Mouse (Mus musculus): Measurements from ENCODE around the gene 2010111I01Rik. TPM values are rescaled to one million over a fixed set of nuclear protein-coding genes. Genes with fewer than 3 reads are reported as not detected.

Gene 2010111I01Rik
- polyA plus RNA-seq, 1 experiment: 63.6 TPM

- Histone ChIP-seq H3K36me3 (ENCODE audit: control insufficient read depth, insufficient read depth, low read length, poor library complexity, severe bottlenecking) (no peaks in the 10 kb centered on the region), H3K9ac (ENCODE audit: low read depth, poor library complexity, severe bottlenecking) (no peak overlapping the region), H3K9me3 (replicated peaks; ENCODE audit: control insufficient read depth, insufficient read depth, low read length, poor library complexity, severe bottlenecking) (no peaks in the 10 kb centered on the region), H3K4me3 (ENCODE audit: low read depth, low read length) (no peak overlapping the region), H3K27me3 (ENCODE audit: control insufficient read depth, insufficient read depth, low read length, poor library complexity, severe bottlenecking) (no peaks in the 10 kb centered on the region; the same call in 1 of the 2 replicates), H3K27ac (ENCODE audit: insufficient read depth, low read length) (no peak overlapping the region), H3K4me1 (ENCODE audit: control insufficient read depth, insufficient read depth, low read length) (no peaks in the 10 kb centered on the region)
- TF ChIP-seq CTCF (IDR thresholded peaks at IDR 0.05; ENCODE audit: low read depth, low read length): no peak
- TF ChIP-seq EP300 (IDR thresholded peaks at IDR 0.05; ENCODE audit: insufficient read depth, low read depth, low read length): no peak
- no peak for TF ChIP-seq POLR2A (IDR thresholded peaks at IDR 0.05; ENCODE audit: insufficient read depth, low read length)
These were observed 152.9 kb downstream of the 2010111I01Rik start for GRCm38 (mm10) chr13:63117495-63118184.

- no peak for TF ChIP-seq POLR2A (IDR thresholded peaks at IDR 0.05; ENCODE audit: insufficient read depth, low read length)
- no peak for TF ChIP-seq CTCF (IDR thresholded peaks at IDR 0.05; ENCODE audit: low read depth, low read length)
- no peak for TF ChIP-seq EP300 (IDR thresholded peaks at IDR 0.05; ENCODE audit: insufficient read depth, low read depth, low read length)
- no peaks in the 10 kb centered on the region; the same call in 1 of the 2 replicates for H3K27me3 ChIP-seq (ENCODE audit: control insufficient read depth, insufficient read depth, low read length, poor library complexity, severe bottlenecking)
- H3K4me1 ChIP-seq (ENCODE audit: control insufficient read depth, insufficient read depth, low read length): no peaks in the 10 kb centered on the region
These were observed 154.0 kb downstream of the 2010111I01Rik start for GRCm38 (mm10) chr13:63118682-63119081.

GRCm38 (mm10) chr13:63120296-63120695 is 155.6 kb downstream of the 2010111I01Rik start:
- no peaks in the 10 kb centered on the region for H3K36me3 ChIP-seq (ENCODE audit: control insufficient read depth, insufficient read depth, low read length, poor library complexity, severe bottlenecking)
- H3K4me3 ChIP-seq (ENCODE audit: low read depth, low read length): no peak overlapping the region
- H3K4me1 ChIP-seq (ENCODE audit: control insufficient read depth, insufficient read depth, low read length): no peaks in the 10 kb centered on the region
- H3K9me3 ChIP-seq (replicated peaks; ENCODE audit: control insufficient read depth, insufficient read depth, low read length, poor library complexity, severe bottlenecking): no peaks in the 10 kb centered on the region
- no peak for TF ChIP-seq CTCF (IDR thresholded peaks at IDR 0.05; ENCODE audit: low read depth, low read length)
- TF ChIP-seq POLR2A (IDR thresholded peaks at IDR 0.05; ENCODE audit: insufficient read depth, low read length): no peak
- TF ChIP-seq EP300 (IDR thresholded peaks at IDR 0.05; ENCODE audit: insufficient read depth, low read depth, low read length): no peak
- no peaks in the 10 kb centered on the region; the same call in 1 of the 2 replicates for H3K27me3 ChIP-seq (ENCODE audit: control insufficient read depth, insufficient read depth, low read length, poor library complexity, severe bottlenecking)
- no peak overlapping the region for H3K9ac ChIP-seq (ENCODE audit: low read depth, poor library complexity, severe bottlenecking)
- no peak overlapping the region for H3K27ac ChIP-seq (ENCODE audit: insufficient read depth, low read length)

More at GRCm38 (mm10) chr13:63118682-63119081, 154.0 kb downstream of the 2010111I01Rik start:
- Histone ChIP-seq H3K36me3 (ENCODE audit: control insufficient read depth, insufficient read depth, low read length, poor library complexity, severe bottlenecking) (no peaks in the 10 kb centered on the region), H3K9ac (ENCODE audit: low read depth, poor library complexity, severe bottlenecking) (no peak overlapping the region), H3K4me3 (ENCODE audit: low read depth, low read length) (no peak overlapping the region), H3K27ac (ENCODE audit: insufficient read depth, low read length) (no peak overlapping the region), H3K9me3 (replicated peaks; ENCODE audit: control insufficient read depth, insufficient read depth, low read length, poor library complexity, severe bottlenecking) (no peaks in the 10 kb centered on the region)

- Histone ChIP-seq H3K27ac (ENCODE audit: insufficient read depth, low read length) (no peak overlapping the region), H3K27me3 (ENCODE audit: control insufficient read depth, insufficient read depth, low read length, poor library complexity, severe bottlenecking) (no peaks in the 10 kb centered on the region; the same call in 1 of the 2 replicates), H3K4me3 (ENCODE audit: low read depth, low read length) (no peak overlapping the region), H3K9ac (ENCODE audit: low read depth, poor library complexity, severe bottlenecking) (no peak overlapping the region), H3K4me1 (ENCODE audit: control insufficient read depth, insufficient read depth, low read length) (no peaks in the 10 kb centered on the region), H3K36me3 (ENCODE audit: control insufficient read depth, insufficient read depth, low read length, poor library complexity, severe bottlenecking) (no peaks in the 10 kb centered on the region), H3K9me3 (replicated peaks; ENCODE audit: control insufficient read depth, insufficient read depth, low read length, poor library complexity, severe bottlenecking) (no peaks in the 10 kb centered on the region)
- no peak for TF ChIP-seq EP300 (IDR thresholded peaks at IDR 0.05; ENCODE audit: insufficient read depth, low read depth, low read length)
- TF ChIP-seq CTCF (IDR thresholded peaks at IDR 0.05; ENCODE audit: low read depth, low read length): no peak
These were observed 157.1 kb downstream of the 2010111I01Rik start for GRCm38 (mm10) chr13:63121747-63122146.

- Histone ChIP-seq H3K4me3 (ENCODE audit: low read depth, low read length) (no peak overlapping the region), H3K36me3 (ENCODE audit: control insufficient read depth, insufficient read depth, low read length, poor library complexity, severe bottlenecking) (no peaks in the 10 kb centered on the region), H3K4me1 (ENCODE audit: control insufficient read depth, insufficient read depth, low read length) (no peaks in the 10 kb centered on the region), H3K27ac (ENCODE audit: insufficient read depth, low read length) (no peak overlapping the region), H3K9ac (ENCODE audit: low read depth, poor library complexity, severe bottlenecking) (no peak overlapping the region), H3K9me3 (replicated peaks; ENCODE audit: control insufficient read depth, insufficient read depth, low read length, poor library complexity, severe bottlenecking) (no peaks in the 10 kb centered on the region), H3K27me3 (ENCODE audit: control insufficient read depth, insufficient read depth, low read length, poor library complexity, severe bottlenecking) (no peaks in the 10 kb centered on the region)
- TF ChIP-seq POLR2A (IDR thresholded peaks at IDR 0.05; ENCODE audit: insufficient read depth, low read length) (no peak), CTCF (IDR thresholded peaks at IDR 0.05; ENCODE audit: low read depth, low read length) (no peak), EP300 (IDR thresholded peaks at IDR 0.05; ENCODE audit: insufficient read depth, low read depth, low read length) (no peak)
These were observed 161.5 kb downstream of the 2010111I01Rik start for GRCm38 (mm10) chr13:63126206-63126605.

- Histone ChIP-seq H3K9ac (ENCODE audit: low read depth, poor library complexity, severe bottlenecking) (no peak overlapping the region), H3K27ac (ENCODE audit: insufficient read depth, low read length) (no peak overlapping the region), H3K36me3 (ENCODE audit: control insufficient read depth, insufficient read depth, low read length, poor library complexity, severe bottlenecking) (no peaks in the 10 kb centered on the region), H3K27me3 (ENCODE audit: control insufficient read depth, insufficient read depth, low read length, poor library complexity, severe bottlenecking) (no peaks in the 10 kb centered on the region), H3K4me3 (ENCODE audit: low read depth, low read length) (no peak overlapping the region), H3K4me1 (ENCODE audit: control insufficient read depth, insufficient read depth, low read length) (no peaks in the 10 kb centered on the region), H3K9me3 (replicated peaks; ENCODE audit: control insufficient read depth, insufficient read depth, low read length, poor library complexity, severe bottlenecking) (no peaks in the 10 kb centered on the region)
- no peak for TF ChIP-seq CTCF (IDR thresholded peaks at IDR 0.05; ENCODE audit: low read depth, low read length)
- no peak for TF ChIP-seq POLR2A (IDR thresholded peaks at IDR 0.05; ENCODE audit: insufficient read depth, low read length)
These were observed 162.8 kb downstream of the 2010111I01Rik start for GRCm38 (mm10) chr13:63127516-63127915.
